Mouse (Mus musculus): ENCODE measurements around the gene Prdm11.

The Prdm11 gene

DNA sequence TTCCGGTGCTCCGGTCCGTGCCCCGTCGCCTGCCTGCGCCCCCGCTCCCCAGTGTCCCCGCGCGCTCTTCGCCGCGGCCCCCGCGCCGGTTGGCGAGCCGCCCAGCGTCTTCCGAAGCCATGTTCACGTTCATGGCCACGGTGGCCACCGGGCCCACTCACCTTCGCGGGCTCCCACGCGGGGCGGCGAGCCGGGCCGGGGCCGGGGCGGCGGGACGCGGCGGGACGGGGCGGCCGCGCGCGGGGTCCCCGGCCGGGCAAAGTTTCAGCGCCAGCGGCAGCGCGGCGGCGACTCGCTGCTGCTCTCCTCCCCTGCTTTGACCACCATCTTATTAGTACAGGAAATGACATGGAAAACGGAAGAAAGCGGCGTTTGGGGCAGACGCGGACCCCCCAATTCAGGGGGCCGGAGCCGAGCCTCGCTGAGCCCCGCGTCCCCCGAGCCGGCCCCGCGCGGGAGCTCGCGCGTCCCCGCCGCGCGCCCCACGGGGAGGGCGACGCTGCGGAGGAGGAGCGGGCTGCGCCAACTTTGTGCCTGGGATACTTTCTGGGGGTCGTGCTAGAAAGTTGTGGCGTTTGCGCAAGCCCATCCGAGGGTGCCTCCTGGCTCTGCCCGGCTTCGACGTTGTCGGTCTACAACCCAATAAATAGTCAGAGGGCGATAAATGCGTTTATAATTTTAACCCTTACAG lies at the start of gene Prdm11:
TSS of gene Prdm11 (minus strand) at position 350 of the 691 bp plus-strand sequence.
- DNase-seq (ENCODE audit: low spot score in 2 of 2): no peak

GRCm38 (mm10) chr2:93092347-93092746 lies 46.4 kb upstream of the Prdm11 start:
- no peak for DNase-seq (ENCODE audit: low spot score in 2 of 2)

DNA sequence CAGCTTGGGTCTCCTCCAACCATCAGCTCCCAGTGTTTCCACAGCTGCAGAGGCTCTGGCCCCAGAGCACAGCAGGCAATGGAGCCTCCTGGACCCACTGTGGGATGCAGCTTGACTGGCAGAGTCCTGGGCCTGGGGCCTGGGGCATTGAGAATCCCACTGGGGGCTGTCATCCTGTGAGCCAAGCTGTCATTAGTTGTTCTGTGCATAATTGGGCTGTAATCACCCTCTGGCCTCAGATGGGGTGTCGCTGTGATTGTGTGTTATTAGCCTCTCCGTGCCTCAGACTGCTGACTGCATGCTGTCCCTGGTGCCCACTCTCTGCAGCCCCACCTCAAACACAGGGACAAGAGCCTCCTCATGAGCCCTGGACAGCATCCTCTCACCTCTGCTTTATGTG lies 45.7 kb upstream of the Prdm11 start:
- DNase-seq (ENCODE audit: low spot score in 2 of 2): no peak

DNA sequence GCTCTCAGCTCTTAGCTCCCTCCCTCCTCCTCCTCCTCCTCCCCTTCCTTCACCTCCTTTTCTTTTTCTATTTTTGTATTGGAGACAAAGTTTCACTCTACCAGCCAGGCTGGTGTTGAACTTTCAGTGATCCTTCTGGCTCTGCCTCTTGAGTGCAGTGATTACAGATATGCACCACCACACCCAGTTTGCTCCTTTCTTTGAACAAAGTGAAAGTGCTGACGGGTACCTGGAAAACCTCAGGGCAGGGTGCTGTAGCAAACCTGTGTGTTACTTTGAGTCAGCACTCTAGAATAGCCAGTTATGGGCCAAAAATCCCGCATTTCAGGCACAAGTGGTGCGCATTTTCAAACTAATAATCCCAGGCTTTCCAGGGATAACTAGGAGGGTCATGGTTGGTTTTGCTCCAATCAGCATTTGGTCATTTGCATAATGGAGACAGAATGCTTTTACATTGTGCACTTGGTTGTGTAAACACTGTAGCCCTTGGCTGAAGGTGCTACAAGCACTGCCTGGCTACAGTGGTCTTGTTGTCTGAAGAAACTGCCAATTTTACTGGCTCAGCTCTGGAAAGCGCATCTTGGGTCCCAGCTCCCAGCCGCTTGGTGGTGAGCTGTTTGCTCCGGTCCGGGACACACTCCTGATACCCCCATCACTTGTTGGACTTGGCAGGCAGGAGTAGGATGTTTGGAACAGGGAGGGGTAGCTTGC lies 43.6 kb upstream of the Prdm11 start:
- no peak for DNase-seq (ENCODE audit: low spot score in 2 of 2)

DNA sequence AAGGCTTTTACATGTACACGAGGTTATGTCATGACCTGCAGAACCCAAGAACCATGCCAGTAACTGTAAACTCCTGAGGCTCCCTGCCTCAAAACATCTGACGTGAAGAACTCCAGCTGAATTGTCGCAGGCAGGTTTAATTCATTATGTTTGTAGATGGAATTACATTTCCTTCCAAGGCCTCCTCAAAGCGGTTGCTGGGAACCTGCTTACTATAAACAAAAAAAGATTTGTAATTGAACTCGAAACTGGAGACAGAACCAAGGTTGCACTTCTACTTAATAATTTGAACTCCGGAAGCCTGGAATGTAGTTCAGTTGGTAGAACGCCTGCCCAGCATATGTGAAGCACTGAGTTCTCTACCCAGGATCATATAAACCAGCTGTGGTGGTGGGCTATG lies 42.0 kb upstream of the Prdm11 start:
- no peak for DNase-seq (ENCODE audit: low spot score in 2 of 2)

GRCm38 (mm10) chr2:93085291-93086027 lies 39.5 kb upstream of the Prdm11 start:
- no peak for DNase-seq (ENCODE audit: low spot score in 2 of 2)

DNA sequence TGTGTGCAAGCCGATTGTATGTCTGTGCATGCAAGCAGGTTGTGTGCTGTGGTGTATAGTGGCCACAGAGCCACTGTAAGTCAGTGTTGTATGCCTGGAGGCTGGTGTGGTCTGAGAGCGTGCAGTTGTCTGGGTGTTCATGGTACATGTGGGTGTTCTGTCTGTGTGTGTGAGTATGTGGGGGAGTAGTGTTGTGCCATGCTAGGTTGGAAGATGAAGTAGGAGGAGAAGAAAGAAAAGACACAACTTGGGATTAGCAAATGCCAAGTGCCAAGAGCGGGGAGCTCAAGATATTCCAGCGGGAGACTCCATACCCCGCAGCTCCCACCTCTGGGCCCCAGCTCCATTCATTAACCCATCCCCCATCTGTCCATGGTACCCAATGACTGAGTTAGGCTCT lies 38.5 kb upstream of the Prdm11 start:
- DNase-seq (ENCODE audit: low spot score in 2 of 2): no peak

GRCm38 (mm10) chr2:93083317-93083716 lies 37.4 kb upstream of the Prdm11 start:
- no peak for DNase-seq (ENCODE audit: low spot score in 2 of 2)

DNA sequence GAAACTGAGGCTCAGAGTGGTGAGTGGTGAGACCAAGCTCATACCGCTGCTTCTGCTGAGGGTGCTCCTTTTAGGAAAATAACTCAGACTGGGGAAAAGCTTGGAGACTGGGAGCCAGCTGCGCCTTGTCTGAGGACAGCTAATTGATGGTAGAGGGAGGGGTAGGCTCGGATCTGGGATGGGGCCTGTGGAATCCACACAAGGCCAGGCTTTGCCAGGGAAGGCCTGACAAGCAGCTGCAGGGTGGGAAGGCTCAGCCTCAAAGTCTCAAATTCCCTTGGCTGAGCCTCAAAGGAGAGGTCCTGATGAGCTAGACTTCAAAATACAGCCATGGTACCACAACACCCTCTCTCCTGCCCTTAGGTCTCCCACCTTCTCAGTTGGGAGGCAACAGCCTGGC lies 36.9 kb upstream of the Prdm11 start:
- no peak for DNase-seq (ENCODE audit: low spot score in 2 of 2)

GRCm38 (mm10) chr2:93080871-93081608 lies 35.1 kb upstream of the Prdm11 start:
- DNase-seq (ENCODE audit: low spot score in 2 of 2): no peak

GRCm38 (mm10) chr2:93079394-93079793 lies 33.4 kb upstream of the Prdm11 start:
- DNase-seq (ENCODE audit: low spot score in 2 of 2): no peak

DNA sequence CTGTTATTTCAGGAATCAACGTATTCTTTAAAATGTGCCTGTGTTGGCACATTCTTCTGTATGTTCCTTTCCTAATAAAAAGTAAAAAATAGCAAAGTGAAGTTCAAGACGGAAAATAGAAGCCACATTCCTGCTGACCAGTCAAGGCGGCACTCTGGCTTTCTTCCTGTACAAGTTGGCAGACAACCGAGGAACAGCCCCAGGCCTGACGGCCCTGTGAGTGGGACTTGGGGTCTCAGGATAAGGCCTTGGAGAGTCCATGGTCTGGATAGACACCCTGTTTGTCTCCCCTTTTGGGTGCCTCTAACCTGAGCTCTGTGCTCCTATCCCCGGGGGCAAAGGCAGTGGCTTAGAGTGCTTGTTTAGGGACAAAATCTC lies 30.6 kb upstream of the Prdm11 start:
- DNase-seq (ENCODE audit: low spot score in 2 of 2): no peak

DNA sequence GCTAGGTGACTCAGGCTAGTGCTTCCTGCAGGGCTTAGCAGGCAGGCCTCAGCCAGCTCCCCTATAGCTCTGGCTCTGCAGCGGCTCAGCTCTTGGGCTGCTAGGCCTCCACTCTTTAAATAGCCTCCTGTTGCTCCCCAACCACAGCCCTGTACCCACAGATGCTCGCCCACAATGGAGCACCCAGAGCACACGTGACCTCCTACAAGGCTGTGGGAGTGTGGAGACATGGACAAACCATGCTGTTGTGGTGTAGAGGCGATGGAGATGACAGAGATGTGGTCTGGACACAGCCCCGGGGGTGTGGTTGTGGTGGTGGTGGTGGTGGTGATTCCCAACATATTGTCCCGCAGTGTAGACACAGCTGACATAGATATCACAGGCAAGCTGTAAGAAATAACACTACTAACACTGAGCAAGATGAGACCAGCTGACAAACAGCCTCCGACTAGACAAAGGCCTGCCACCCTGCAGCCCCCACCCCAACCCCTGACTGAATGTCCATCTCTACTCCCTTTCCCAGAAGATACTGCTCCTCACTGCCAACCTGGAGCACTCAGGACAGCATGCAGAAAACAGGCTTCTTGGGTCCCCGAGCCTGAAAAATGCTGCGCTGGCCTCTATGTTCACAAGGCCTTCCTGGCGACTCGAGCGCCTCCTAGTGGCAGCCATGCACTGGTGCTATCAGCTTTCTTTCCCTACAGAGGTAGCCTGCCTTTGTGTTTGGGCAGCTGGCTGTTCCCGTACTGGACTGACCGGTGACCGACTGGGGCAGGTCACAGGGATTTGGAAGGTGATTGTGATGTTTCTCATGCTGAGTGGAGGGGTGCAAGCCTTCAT lies 30.0 kb upstream of the Prdm11 start:
- peak; percentile 63 to 89 for DNase-seq (ENCODE audit: low spot score in 2 of 2)

DNA sequence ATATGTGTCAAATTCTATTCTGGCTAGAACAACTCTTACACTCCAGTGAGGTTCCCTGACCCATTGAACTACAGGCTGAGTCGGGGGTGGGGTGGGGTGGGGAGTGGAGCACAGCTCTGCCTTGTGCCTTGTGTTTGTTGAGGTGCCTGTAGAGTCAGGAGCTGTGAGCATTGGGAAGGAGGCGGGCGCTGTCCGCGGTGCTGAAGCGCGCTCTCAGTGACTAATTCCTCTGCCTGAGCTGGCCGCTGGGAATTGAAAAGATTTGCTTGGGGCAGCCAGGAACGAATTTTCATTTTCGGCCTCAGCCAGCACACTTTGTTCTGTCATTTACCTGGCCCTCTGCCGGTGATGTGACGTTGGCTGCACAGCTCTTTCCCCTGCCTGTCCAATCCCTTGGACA lies 25.7 kb upstream of the Prdm11 start:
- peak; percentile 50 to 84 for DNase-seq (ENCODE audit: low spot score in 2 of 2)

DNA sequence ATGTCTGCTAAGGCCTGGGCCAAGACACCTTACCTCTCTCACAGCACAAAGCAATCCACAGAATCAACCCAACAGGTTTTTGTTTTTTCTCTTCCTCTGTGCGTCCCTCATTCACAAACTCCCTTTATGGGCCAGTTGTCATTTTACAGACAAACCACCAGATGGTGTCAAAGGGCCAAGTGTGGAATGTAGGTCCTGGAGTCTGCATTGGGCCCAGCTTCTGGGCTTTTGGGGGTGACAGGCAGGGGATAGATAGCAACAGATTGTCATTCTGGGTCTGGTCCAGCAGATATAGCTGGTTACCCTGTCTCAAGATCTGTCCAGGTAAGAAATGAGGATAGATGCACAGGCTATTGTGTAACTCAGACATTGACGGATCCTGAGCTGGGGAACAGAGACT lies 23.0 kb upstream of the Prdm11 start:
- DNase-seq (ENCODE audit: low spot score in 2 of 2): no peak

DNA sequence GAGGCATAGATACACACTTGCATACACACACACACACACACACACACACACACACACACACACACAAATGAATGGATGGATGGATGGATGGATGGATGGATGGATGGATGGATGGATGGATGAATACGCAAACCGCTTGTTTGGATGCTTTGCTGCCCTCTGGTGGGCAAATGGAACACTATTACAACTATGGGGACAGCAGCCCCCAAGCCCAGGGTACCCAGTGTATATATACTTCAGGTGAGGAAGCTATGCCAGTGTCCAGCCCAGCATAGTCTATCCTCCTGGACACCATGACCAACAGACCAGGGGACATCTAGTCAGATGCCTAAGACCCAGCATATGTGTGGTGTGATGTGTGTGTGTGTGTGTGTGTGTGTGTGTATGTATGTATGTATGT lies 17.4 kb upstream of the Prdm11 start:
- DNase-seq (ENCODE audit: low spot score in 2 of 2): no peak

GRCm38 (mm10) chr2:93051873-93052272 lies 5.9 kb upstream of the Prdm11 start:
- DNase-seq (ENCODE audit: low spot score in 2 of 2): no peak

- DNase-seq (ENCODE audit: low spot score in 2 of 2): no peak
Measured at GRCm38 (mm10) chr2:93048601-93049323, 2.8 kb upstream of the Prdm11 start.

DNA sequence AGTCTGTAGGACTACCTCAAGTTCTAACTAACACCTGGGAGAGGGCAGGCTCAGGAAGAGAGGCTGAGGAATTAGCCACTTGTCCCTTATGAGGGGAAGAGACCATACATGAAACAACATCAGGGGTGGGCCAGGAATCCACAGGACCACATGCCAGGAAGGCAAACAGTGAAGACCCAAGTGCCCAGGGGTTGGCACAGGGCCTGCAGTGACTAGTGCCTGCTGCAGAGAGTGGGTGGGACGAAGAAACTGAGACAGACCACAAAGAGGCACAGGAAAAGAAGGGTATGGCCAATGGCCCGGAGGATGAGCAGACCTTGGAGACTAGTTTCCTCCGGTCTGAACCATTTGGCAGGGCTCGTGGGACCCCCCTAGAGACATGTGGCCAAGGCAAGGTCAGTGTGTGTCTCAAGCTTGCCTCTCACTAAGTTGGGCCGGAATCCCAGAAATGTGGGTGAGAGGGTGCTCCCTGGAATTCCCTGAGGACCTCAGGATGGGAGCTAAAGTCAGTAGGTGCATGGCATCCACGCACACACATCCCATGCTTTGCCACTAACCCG lies 1.6 kb upstream of the Prdm11 start:
- DNase-seq (ENCODE audit: low spot score in 2 of 2): no peak

GRCm38 (mm10) chr2:93047036-93047435 lies 1.1 kb upstream of the Prdm11 start:
- no peak for DNase-seq (ENCODE audit: low spot score in 2 of 2)
